Mouse (Mus musculus) CH12.LX (cell line): ENCODE data around the gene Gm20388.

Experiments
- CTCF ChIP-seq, 2 experiments: IDR thresholded peaks in 1 of 2; conservative IDR thresholded peaks in 1 of 2; 2 replicates each; pipeline ENCODE4 v1.5.1; 2011 to 2012; ENCODE audit warnings: low read depth in 2 of 2, low read length in 2 of 2, improper control_type of control experiment in 1 of 2, inconsistent platforms in 1 of 2, mild to moderate bottlenecking in 1 of 2, moderate library complexity in 1 of 2
- MAFK ChIP-seq: IDR thresholded peaks from 2 replicates; pipeline ENCODE4 v1.6.1; 2011; ENCODE audit warnings: low read length, improper control_type of control experiment; ENCODE audit not compliant: insufficient replicate concordance
- POLR2A ChIP-seq: IDR thresholded peaks from 2 replicates; pipeline ENCODE4 v1.6.1; 2011; ENCODE audit warnings: low read depth, mild to moderate bottlenecking, improper control_type of control experiment, low read length

DNA sequence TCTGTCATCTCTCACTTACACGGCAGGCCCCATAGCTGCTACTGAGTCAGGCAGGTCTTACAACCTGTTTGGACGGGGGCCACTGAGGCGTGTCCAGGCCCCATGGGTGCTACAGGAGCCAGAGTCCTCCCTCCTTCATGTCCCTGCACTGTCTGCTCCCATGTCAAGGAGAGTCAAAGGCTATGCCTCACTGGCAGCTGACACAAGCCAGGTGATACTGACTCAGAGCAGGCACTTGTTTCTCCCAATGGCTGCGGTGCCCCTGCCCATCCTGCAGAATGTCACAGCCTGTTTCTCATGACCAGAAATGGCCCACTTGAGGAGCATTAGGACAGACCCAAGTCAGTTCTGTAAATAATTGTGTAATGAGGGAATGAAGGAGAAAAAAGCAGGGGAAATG, 2229.8 kb downstream of the Gm20388 start:
- TF ChIP-seq POLR2A = no peak
- TF ChIP-seq CTCF (conservative IDR thresholded peaks at IDR 0.05 in 1 of 2, IDR thresholded peaks at IDR 0.05 in 1 of 2; ENCODE audit: low read depth in 2 of 2, low read length in 2 of 2) = no peak
- no peak for TF ChIP-seq MAFK
